Mouse (Mus musculus): ENCODE results near the gene Tanc2. TPM values are rescaled to one million over a fixed set of nuclear protein-coding genes. Genes with fewer than 3 reads are reported as not detected.

Gene Tanc2
- polyA plus RNA-seq, 1 experiment from 2014 or later: 2.9 TPM

- ATAC-seq (ENCODE audit: low FRiP score, low TSS enrichment) (no peak), DNase-seq (ENCODE audit: low spot score) (no peak)
- no peak overlapping the region for H3K27ac ChIP-seq (replicated peaks)
- no peaks in the 10 kb centered on the region; the same call in 1 of the 2 replicates for H3K36me3 ChIP-seq (ENCODE audit: control insufficient read depth, insufficient read depth, low read length)
- no peak for TF ChIP-seq CTCF (IDR thresholded peaks at IDR 0.05; ENCODE audit: low read depth)
- TF ChIP-seq EP300 (optimal IDR thresholded peaks at IDR 0.05): no peak
- H3K27me3 ChIP-seq (ENCODE audit: control insufficient read depth, insufficient read depth, low read length): no peaks in the 10 kb centered on the region
- H3K4me3 ChIP-seq (ENCODE audit: low read depth, low read length): no peak overlapping the region
- no peak overlapping the region for H3K9ac ChIP-seq (ENCODE audit: low read length)
- H3K9me3 ChIP-seq (ENCODE audit: control insufficient read depth, low read length): no peaks in the 10 kb centered on the region
- no peak overlapping the region for H3K4me2 ChIP-seq (replicated peaks; ENCODE audit: low read depth)
- H3K4me1 ChIP-seq (replicated peaks; ENCODE audit: control insufficient read depth, insufficient read depth): no peaks in the 10 kb centered on the region
Observed at GRCm38 (mm10) chr11:105911149-105911548, 321.4 kb downstream of the Tanc2 start.

- H3K27ac ChIP-seq (replicated peaks): no peak overlapping the region
- no peaks in the 10 kb centered on the region; the same call in 1 of the 2 replicates for H3K36me3 ChIP-seq (ENCODE audit: control insufficient read depth, insufficient read depth, low read length)
- H3K9ac ChIP-seq (ENCODE audit: low read length): no peak overlapping the region
- H3K27me3 ChIP-seq (ENCODE audit: control insufficient read depth, insufficient read depth, low read length): no peaks in the 10 kb centered on the region
- H3K4me2 ChIP-seq (replicated peaks; ENCODE audit: low read depth): no peak overlapping the region
- TF ChIP-seq EP300 (optimal IDR thresholded peaks at IDR 0.05): no peak
- peak; percentile 95 for TF ChIP-seq CTCF (IDR thresholded peaks at IDR 0.05; ENCODE audit: low read depth)
- no peaks in the 10 kb centered on the region for H3K4me1 ChIP-seq (replicated peaks; ENCODE audit: control insufficient read depth, insufficient read depth)
- ATAC-seq (ENCODE audit: low FRiP score, low TSS enrichment) (peak; percentile 84), DNase-seq (ENCODE audit: low spot score) (peak; percentile 81)
- H3K9me3 ChIP-seq (ENCODE audit: control insufficient read depth, low read length): no peaks in the 10 kb centered on the region
- WGBS: 26% methylated on average over 4 of the region's 4 CpGs
- no peak overlapping the region for H3K4me3 ChIP-seq (ENCODE audit: low read depth, low read length)
Observed at GRCm38 (mm10) chr11:105911592-105912375, 322.0 kb downstream of the Tanc2 start.

GRCm38 (mm10) chr11:105913580-105913979 lies 323.8 kb downstream of the Tanc2 start:
- Histone ChIP-seq H3K27ac (replicated peaks) (no peak overlapping the region), H3K4me1 (replicated peaks; ENCODE audit: control insufficient read depth, insufficient read depth) (no peaks in the 10 kb centered on the region), H3K9ac (ENCODE audit: low read length) (no peak overlapping the region), H3K27me3 (ENCODE audit: control insufficient read depth, insufficient read depth, low read length) (no peaks in the 10 kb centered on the region), H3K9me3 (ENCODE audit: control insufficient read depth, low read length) (no peaks in the 10 kb centered on the region), H3K4me2 (replicated peaks; ENCODE audit: low read depth) (no peak overlapping the region), H3K4me3 (ENCODE audit: low read depth, low read length) (no peak overlapping the region), H3K36me3 (ENCODE audit: control insufficient read depth, insufficient read depth, low read length) (no peaks in the 10 kb centered on the region; the same call in 1 of the 2 replicates)
- ATAC-seq (ENCODE audit: low FRiP score, low TSS enrichment) (no peak), DNase-seq (ENCODE audit: low spot score) (no peak)
- WGBS: 73% methylated on average over 5 of the region's 5 CpGs
- TF ChIP-seq CTCF (IDR thresholded peaks at IDR 0.05; ENCODE audit: low read depth): no peak
- TF ChIP-seq EP300 (optimal IDR thresholded peaks at IDR 0.05): no peak

- TF ChIP-seq CTCF (IDR thresholded peaks at IDR 0.05; ENCODE audit: low read depth) (no peak), EP300 (optimal IDR thresholded peaks at IDR 0.05) (no peak)
- DNase-seq (ENCODE audit: low spot score) (no peak), ATAC-seq (ENCODE audit: low FRiP score, low TSS enrichment) (no peak)
- H3K27me3 ChIP-seq (ENCODE audit: control insufficient read depth, insufficient read depth, low read length): no peaks in the 10 kb centered on the region
- H3K36me3 ChIP-seq (ENCODE audit: control insufficient read depth, insufficient read depth, low read length): peaks cover 17% of the 10 kb centered on the region
- H3K4me2 ChIP-seq (replicated peaks; ENCODE audit: low read depth): no peak overlapping the region
- no peak overlapping the region for H3K27ac ChIP-seq (replicated peaks)
- H3K9me3 ChIP-seq (ENCODE audit: control insufficient read depth, low read length): no peaks in the 10 kb centered on the region
- no peaks in the 10 kb centered on the region for H3K4me1 ChIP-seq (replicated peaks; ENCODE audit: control insufficient read depth, insufficient read depth)
- H3K9ac ChIP-seq (ENCODE audit: low read length): no peak overlapping the region
- WGBS: 73% methylated on average over 3 of the region's 3 CpGs
- H3K4me3 ChIP-seq (ENCODE audit: low read depth, low read length): no peak overlapping the region
Observed at GRCm38 (mm10) chr11:105920098-105920785, 330.5 kb downstream of the Tanc2 start.

GRCm38 (mm10) chr11:105920836-105921235 lies 331.1 kb downstream of the Tanc2 start:
- DNase-seq (ENCODE audit: low spot score) (no peak), ATAC-seq (ENCODE audit: low FRiP score, low TSS enrichment) (no peak)
- Histone ChIP-seq H3K27ac (replicated peaks) (no peak overlapping the region), H3K4me1 (replicated peaks; ENCODE audit: control insufficient read depth, insufficient read depth) (no peaks in the 10 kb centered on the region), H3K4me3 (ENCODE audit: low read depth, low read length) (no peak overlapping the region), H3K9me3 (ENCODE audit: control insufficient read depth, low read length) (no peaks in the 10 kb centered on the region), H3K4me2 (replicated peaks; ENCODE audit: low read depth) (no peak overlapping the region), H3K9ac (ENCODE audit: low read length) (no peak overlapping the region), H3K36me3 (ENCODE audit: control insufficient read depth, insufficient read depth, low read length) (peaks cover 17% of the 10 kb centered on the region), H3K27me3 (ENCODE audit: control insufficient read depth, insufficient read depth, low read length) (no peaks in the 10 kb centered on the region)
- WGBS: 95% methylated on average over 2 of the region's 2 CpGs
- TF ChIP-seq CTCF (IDR thresholded peaks at IDR 0.05; ENCODE audit: low read depth): no peak
- no peak for TF ChIP-seq EP300 (optimal IDR thresholded peaks at IDR 0.05)

- Histone ChIP-seq H3K9me3 (ENCODE audit: control insufficient read depth, low read length) (no peaks in the 10 kb centered on the region), H3K27me3 (ENCODE audit: control insufficient read depth, insufficient read depth, low read length) (no peaks in the 10 kb centered on the region), H3K27ac (replicated peaks) (no peak overlapping the region), H3K4me2 (replicated peaks; ENCODE audit: low read depth) (no peak overlapping the region), H3K4me1 (replicated peaks; ENCODE audit: control insufficient read depth, insufficient read depth) (no peaks in the 10 kb centered on the region), H3K36me3 (ENCODE audit: control insufficient read depth, insufficient read depth, low read length) (peaks cover 17% of the 10 kb centered on the region), H3K4me3 (ENCODE audit: low read depth, low read length) (no peak overlapping the region), H3K9ac (ENCODE audit: low read length) (no peak overlapping the region)
- TF ChIP-seq CTCF (IDR thresholded peaks at IDR 0.05; ENCODE audit: low read depth) (no peak), EP300 (optimal IDR thresholded peaks at IDR 0.05) (no peak)
- DNase-seq (ENCODE audit: low spot score) (no peak), ATAC-seq (ENCODE audit: low FRiP score, low TSS enrichment) (no peak)
- 86% methylated on average over 5 of the region's 5 CpGs for WGBS
Observed at GRCm38 (mm10) chr11:105921275-105921674, 331.5 kb downstream of the Tanc2 start.

Data from stomach, postnatal 0 days (tissue).